Mouse (Mus musculus): ENCODE results near the gene Hsph1. TPM values are rescaled to one million over a fixed set of nuclear protein-coding genes. Genes with fewer than 3 reads are reported as not detected.

Gene Hsph1
- polyA plus RNA-seq, 1 experiment from 2014 or later = 105 TPM

DNA sequence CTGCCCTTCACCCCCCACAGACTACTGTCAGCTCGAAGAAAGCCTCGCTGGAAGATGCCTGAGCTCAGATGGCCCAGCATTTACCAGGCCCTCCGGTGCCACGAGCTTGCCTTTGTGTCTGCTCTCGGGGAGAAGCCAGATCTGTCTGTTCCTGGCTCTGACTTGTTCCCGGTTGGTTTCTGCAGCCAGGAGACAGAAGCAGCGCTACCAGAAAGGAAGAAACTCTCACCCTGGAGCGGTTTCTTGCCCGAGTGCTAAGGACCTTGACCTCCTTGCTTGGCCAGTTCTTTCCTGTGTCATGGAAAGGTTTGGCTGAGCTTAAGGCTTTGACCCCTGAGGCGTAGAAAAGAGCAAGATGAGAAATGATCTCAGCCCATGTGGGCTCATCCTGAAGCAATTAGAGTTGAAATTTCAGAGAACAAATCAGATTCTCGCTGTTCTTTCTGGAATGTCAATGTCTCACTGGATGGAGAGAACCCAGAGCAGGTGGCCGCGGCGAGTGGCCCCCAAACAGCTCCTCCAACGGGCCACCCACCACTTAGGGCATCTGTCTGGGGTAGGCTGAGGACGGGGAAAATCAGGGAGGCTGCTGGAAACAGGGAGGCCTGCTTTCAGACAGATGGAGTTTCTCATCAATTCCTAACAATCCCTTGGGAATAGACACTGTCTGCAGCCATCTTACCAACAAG, 24.6 kb downstream of the Hsph1 start:
- H3K9me3 ChIP-seq = no peaks in the 10 kb centered on the region
- no peaks in the 10 kb centered on the region for H3K27me3 ChIP-seq
- H3K36me3 ChIP-seq = peaks cover 18% of the 10 kb centered on the region
- 0 out of 2 replicates have a peak, but pooled peaks cover 5% of the 10 kb centered on the region for H3K4me1 ChIP-seq
- H3K4me2 ChIP-seq (replicated peaks) = no peak overlapping the region
- no peak overlapping the region for H3K4me3 ChIP-seq
- H3K9ac ChIP-seq (replicated peaks) = no peak overlapping the region
- 66% methylated on average over 16 of the region's 16 CpGs for WGBS
- H3K27ac ChIP-seq (replicated peaks) = no peak overlapping the region
- ATAC-seq (ENCODE audit: low FRiP score, low read depth) = no peak

GRCm38 (mm10) chr5:149607083-149607720, 29.0 kb downstream of the Hsph1 start:
- Histone ChIP-seq H3K4me3 (no peak overlapping the region), H3K27ac (replicated peaks) (no peak overlapping the region), H3K27me3 (no peaks in the 10 kb centered on the region), H3K4me2 (replicated peaks) (no peak overlapping the region), H3K9ac (replicated peaks) (no peak overlapping the region), H3K9me3 (no peaks in the 10 kb centered on the region), H3K36me3 (no peaks in the 10 kb centered on the region), H3K4me1 (0 out of 2 replicates have a peak, but pooled peaks cover 5% of the 10 kb centered on the region)
- no peak for ATAC-seq (ENCODE audit: low FRiP score, low read depth)
- 86% methylated on average over 8 of the region's 8 CpGs for WGBS

- Histone ChIP-seq H3K9ac (replicated peaks) (no peak overlapping the region), H3K4me1 (no peaks in the 10 kb centered on the region), H3K9me3 (no peaks in the 10 kb centered on the region), H3K4me2 (replicated peaks) (no peak overlapping the region), H3K4me3 (no peak overlapping the region), H3K27ac (replicated peaks) (no peak overlapping the region), H3K27me3 (no peaks in the 10 kb centered on the region), H3K36me3 (no peaks in the 10 kb centered on the region)
- 80% methylated on average over 3 of the region's 3 CpGs for WGBS
- no peak for ATAC-seq (ENCODE audit: low FRiP score, low read depth)
These were observed 32.9 kb downstream of the Hsph1 start for GRCm38 (mm10) chr5:149603241-149603640.

GRCm38 (mm10) chr5:149601996-149602395, 34.2 kb downstream of the Hsph1 start:
- H3K4me2 ChIP-seq (replicated peaks) = no peak overlapping the region
- no peaks in the 10 kb centered on the region for H3K27me3 ChIP-seq
- 0 out of 2 replicates have a peak, but pooled peaks cover 2% of the 10 kb centered on the region for H3K4me1 ChIP-seq
- no peak overlapping the region for H3K27ac ChIP-seq (replicated peaks)
- no peak for ATAC-seq (ENCODE audit: low FRiP score, low read depth)
- no peaks in the 10 kb centered on the region for H3K9me3 ChIP-seq
- H3K9ac ChIP-seq (replicated peaks) = no peak overlapping the region
- no peak overlapping the region for H3K4me3 ChIP-seq
- no peaks in the 10 kb centered on the region for H3K36me3 ChIP-seq
- 90% methylated on average over 3 of the region's 3 CpGs for WGBS

DNA sequence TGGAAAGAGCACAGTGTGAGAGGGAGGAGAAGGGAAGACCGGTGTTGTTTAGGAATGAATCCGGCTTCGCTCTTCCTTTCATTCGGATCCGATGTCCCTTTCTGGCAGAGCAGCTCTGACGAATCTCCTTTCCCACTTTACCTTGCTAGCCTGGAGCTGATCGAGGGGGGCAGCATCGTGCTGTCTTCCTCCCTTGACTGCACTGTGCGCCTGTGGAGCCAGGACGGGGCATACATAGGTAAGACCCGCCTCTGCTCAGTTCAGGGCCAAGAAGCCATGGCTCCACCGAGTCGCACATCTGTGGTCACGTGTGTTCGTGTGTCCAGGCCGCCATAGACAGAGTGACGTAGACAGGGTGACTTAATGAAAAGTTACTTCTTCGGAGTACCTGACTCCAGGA, 38.8 kb downstream of the Hsph1 start:
- Histone ChIP-seq H3K4me2 (replicated peaks) (no peak overlapping the region), H3K4me1 (0 out of 2 replicates have a peak, but pooled peaks cover 2% of the 10 kb centered on the region), H3K4me3 (no peak overlapping the region), H3K36me3 (no peaks in the 10 kb centered on the region), H3K27me3 (no peaks in the 10 kb centered on the region), H3K27ac (replicated peaks) (no peak overlapping the region), H3K9me3 (no peaks in the 10 kb centered on the region), H3K9ac (replicated peaks) (no peak overlapping the region)
- no peak for ATAC-seq (ENCODE audit: low FRiP score, low read depth)
- WGBS = 48% methylated on average over 18 of the region's 18 CpGs

GRCm38 (mm10) chr5:149594215-149594614, 42.0 kb downstream of the Hsph1 start:
- H3K36me3 ChIP-seq = no peaks in the 10 kb centered on the region
- no peak overlapping the region for H3K4me2 ChIP-seq (replicated peaks)
- peaks cover 4% of the 10 kb centered on the region; the same call in 1 of the 2 replicates for H3K9me3 ChIP-seq
- H3K4me3 ChIP-seq = no peak overlapping the region
- H3K9ac ChIP-seq (replicated peaks) = no peak overlapping the region
- 0 out of 2 replicates have a peak, but pooled peaks cover 2% of the 10 kb centered on the region for H3K4me1 ChIP-seq
- 90% methylated on average over 3 of the region's 3 CpGs for WGBS
- ATAC-seq (ENCODE audit: low FRiP score, low read depth) = no peak
- no peak overlapping the region for H3K27ac ChIP-seq (replicated peaks)
- no peaks in the 10 kb centered on the region for H3K27me3 ChIP-seq

- H3K9me3 ChIP-seq = peaks cover 4% of the 10 kb centered on the region; the same call in 1 of the 2 replicates
- H3K27ac ChIP-seq (replicated peaks) = no peak overlapping the region
- H3K27me3 ChIP-seq = no peaks in the 10 kb centered on the region
- no peak for ATAC-seq (ENCODE audit: low FRiP score, low read depth)
- H3K9ac ChIP-seq (replicated peaks) = no peak overlapping the region
- no peaks in the 10 kb centered on the region for H3K4me1 ChIP-seq
- H3K4me3 ChIP-seq = no peak overlapping the region
- no peaks in the 10 kb centered on the region for H3K36me3 ChIP-seq
- 74% methylated on average over 3 of the region's 3 CpGs for WGBS
- H3K4me2 ChIP-seq (replicated peaks) = no peak overlapping the region
These were observed 46.2 kb downstream of the Hsph1 start for GRCm38 (mm10) chr5:149589932-149590331.

- Histone ChIP-seq H3K27ac (replicated peaks) (no peak overlapping the region), H3K9ac (replicated peaks) (no peak overlapping the region), H3K4me2 (replicated peaks) (no peak overlapping the region), H3K27me3 (no peaks in the 10 kb centered on the region), H3K4me1 (no peaks in the 10 kb centered on the region), H3K9me3 (peaks cover 4% of the 10 kb centered on the region; the same call in 1 of the 2 replicates), H3K36me3 (no peaks in the 10 kb centered on the region), H3K4me3 (no peak overlapping the region)
- WGBS = 60% methylated on average over 7 of the region's 7 CpGs
- no peak for ATAC-seq (ENCODE audit: low FRiP score, low read depth)
These were observed 47.2 kb downstream of the Hsph1 start for GRCm38 (mm10) chr5:149588814-149589534.

DNA sequence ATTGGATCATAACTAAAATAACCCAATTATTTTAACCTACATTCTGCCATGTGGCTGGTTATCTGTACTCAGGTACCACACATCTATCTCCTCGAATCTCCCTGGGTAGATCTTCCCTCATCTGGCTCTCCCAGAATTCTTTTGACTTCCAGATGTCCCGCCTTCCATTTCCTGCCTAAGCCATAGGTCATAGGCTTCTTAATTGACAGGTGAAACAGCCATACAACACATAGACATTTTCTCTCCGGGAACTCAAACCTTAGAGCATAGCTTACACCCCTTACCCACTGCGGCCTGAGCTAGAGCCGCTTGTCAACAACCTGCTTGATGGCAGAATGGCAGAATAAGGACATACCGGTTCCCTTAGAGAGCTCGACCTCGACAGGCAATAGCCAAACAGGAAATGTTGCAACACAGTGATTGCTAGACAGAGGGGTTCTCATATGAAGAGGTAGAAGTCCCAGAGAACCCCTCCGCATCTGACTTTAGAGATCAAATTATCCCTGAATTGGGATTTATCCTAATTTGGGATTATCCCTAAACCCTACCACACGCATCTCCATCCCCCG, 48.8 kb downstream of the Hsph1 start:
- no peak overlapping the region for H3K4me2 ChIP-seq (replicated peaks)
- no peak overlapping the region for H3K27ac ChIP-seq (replicated peaks)
- WGBS = 85% methylated on average over 11 of the region's 11 CpGs
- no peaks in the 10 kb centered on the region for H3K4me1 ChIP-seq
- no peak overlapping the region for H3K9ac ChIP-seq (replicated peaks)
- ATAC-seq (ENCODE audit: low FRiP score, low read depth) = no peak
- no peaks in the 10 kb centered on the region for H3K36me3 ChIP-seq
- peaks cover 4% of the 10 kb centered on the region; the same call in 1 of the 2 replicates for H3K9me3 ChIP-seq
- H3K27me3 ChIP-seq = no peaks in the 10 kb centered on the region
- H3K4me3 ChIP-seq = no peak overlapping the region

GRCm38 (mm10) chr5:149585910-149586309, 50.3 kb downstream of the Hsph1 start:
- no peaks in the 10 kb centered on the region for H3K9me3 ChIP-seq
- no peak for ATAC-seq (ENCODE audit: low FRiP score, low read depth)
- H3K9ac ChIP-seq (replicated peaks) = no peak overlapping the region
- no peak overlapping the region for H3K4me2 ChIP-seq (replicated peaks)
- H3K27me3 ChIP-seq = no peaks in the 10 kb centered on the region
- H3K36me3 ChIP-seq = no peaks in the 10 kb centered on the region
- WGBS = 52% methylated on average over 10 of the region's 10 CpGs
- no peaks in the 10 kb centered on the region for H3K4me1 ChIP-seq
- H3K4me3 ChIP-seq = no peak overlapping the region
- H3K27ac ChIP-seq (replicated peaks) = no peak overlapping the region

GRCm38 (mm10) chr5:149585231-149585630, 50.9 kb downstream of the Hsph1 start:
- no peaks in the 10 kb centered on the region for H3K27me3 ChIP-seq
- WGBS = 73% methylated on average over 1 of the region's 1 CpGs

More at GRCm38 (mm10) chr5:149585231-149585630, 50.9 kb downstream of the Hsph1 start:
- H3K4me2 ChIP-seq (replicated peaks) = no peak overlapping the region
- no peaks in the 10 kb centered on the region for H3K36me3 ChIP-seq
- H3K9me3 ChIP-seq = no peaks in the 10 kb centered on the region
- ATAC-seq (ENCODE audit: low FRiP score, low read depth) = no peak
- H3K9ac ChIP-seq (replicated peaks) = no peak overlapping the region
- H3K27ac ChIP-seq (replicated peaks) = no peak overlapping the region
- no peaks in the 10 kb centered on the region for H3K4me1 ChIP-seq
- H3K4me3 ChIP-seq = no peak overlapping the region

Data from midbrain, embryonic 12.5 days (tissue).